Mouse (Mus musculus) brown adipose tissue, adult 24 weeks (tissue): ENCODE measurements around the gene Rpusd3. TPM values are rescaled to one million over a fixed set of nuclear protein-coding genes. Genes with fewer than 3 reads are reported as not detected.
A peak's percentile ranks its signal among the peaks of the same experiment; 100 is the strongest.

Experiments
- H3K27ac ChIP-seq: fragments of 200-500 bp; replicated peaks from 2 replicates; pipeline ENCODE4 v1.5.1; 2012; ENCODE audit warnings: low read depth, mild to moderate bottlenecking, low read length
- H3K4me1 ChIP-seq: fragments of 200-500 bp; 2 replicates; pipeline ENCODE4 v1.6.1; 2012; ENCODE audit warnings: low read length, mixed read lengths; ENCODE audit not compliant: control insufficient read depth, insufficient read depth, insufficient read length
- H3K4me3 ChIP-seq: fragments of 200-500 bp; 2 replicates; pipeline ENCODE4 v1.5.1; 2012; ENCODE audit warnings: low read depth, mild to moderate bottlenecking, low read length, moderate library complexity; ENCODE audit not compliant: insufficient read depth
- polyA plus RNA-seq: library from polyadenylated mRNA; stranded (reverse); fragments of >200 nt; gene quantifications from 2 replicates; pipeline ENCODE4 v1.2.4, GENCODE M21; 2012; ENCODE audit not compliant: missing spikeins, insufficient read depth, insufficient read length

Rpusd3 gene
- polyA plus RNA-seq, 1 experiment: 17.8 TPM

- H3K27ac ChIP-seq: peak overlapping the region; percentile 95
Measured at GRCm38 (mm10) chr6:113438721-113439430, 19.7 kb upstream of the Rpusd3 start.

GRCm38 (mm10) chr6:113437135-113437534 lies 18.0 kb upstream of the Rpusd3 start:
- peaks cover 5% of the 10 kb centered on the region for H3K4me1 ChIP-seq
- H3K4me3 ChIP-seq: no peak overlapping the region
- peak overlapping the region; percentile 95 for H3K27ac ChIP-seq

More at GRCm38 (mm10) chr6:113438721-113439430, 19.7 kb upstream of the Rpusd3 start:
- peaks cover 9% of the 10 kb centered on the region for H3K4me1 ChIP-seq
- no peak overlapping the region for H3K4me3 ChIP-seq

DNA sequence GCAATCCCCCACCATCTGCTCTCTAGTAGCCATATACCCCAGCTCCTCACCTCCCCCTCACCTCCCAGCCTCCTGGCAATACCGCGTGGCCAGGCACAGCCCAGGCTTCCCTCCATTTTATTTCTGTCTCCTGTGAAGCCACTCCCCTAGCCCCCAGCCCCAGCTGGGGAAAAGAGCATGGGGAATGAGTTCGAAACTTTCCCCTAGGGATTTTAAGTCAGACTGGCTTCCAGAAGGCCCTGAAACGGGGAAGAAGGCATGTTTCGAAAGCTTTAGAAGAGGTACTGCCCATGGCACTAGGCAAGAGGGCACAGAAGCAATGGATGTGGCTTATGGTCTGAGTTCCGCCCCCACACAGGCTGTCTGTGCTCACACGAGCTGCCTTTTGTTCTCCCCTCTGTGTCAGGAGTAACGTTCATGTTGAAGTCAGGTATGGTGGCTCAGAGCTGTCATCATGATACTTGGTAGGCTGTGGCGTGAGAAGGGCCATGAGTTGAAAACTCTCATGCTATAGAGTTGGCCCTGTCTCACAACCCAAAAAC lies 16.6 kb upstream of the Rpusd3 start, which contains the start of gene Cidec:
Cidec (minus strand) TSS at position 97 of the 542 bp plus-strand sequence.
- Histone ChIP-seq H3K4me1 (peaks cover 5% of the 10 kb centered on the region), H3K4me3 (peak within 1 kb of the TSS; percentile 68), H3K27ac (peak within 1 kb of the TSS; percentile 98)

DNA sequence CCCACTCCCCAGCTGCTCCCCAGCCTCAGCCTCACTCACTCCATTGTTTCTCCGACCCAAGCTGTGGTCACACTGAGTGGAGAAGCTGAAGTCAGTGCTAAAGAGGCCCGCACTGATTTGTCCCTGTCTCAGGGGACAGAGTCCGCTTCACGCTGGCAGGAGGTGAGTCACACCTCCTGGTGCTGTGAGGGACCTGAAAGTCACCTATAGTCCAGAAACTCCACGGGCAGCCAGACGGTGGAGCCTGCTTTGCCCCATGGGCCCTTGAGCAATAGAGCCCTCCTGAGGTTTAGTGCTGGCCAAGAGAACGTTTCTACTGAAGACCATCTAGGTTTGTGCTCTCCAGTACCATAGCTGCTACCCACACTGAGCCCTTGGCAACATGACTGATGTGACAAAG lies 15.6 kb upstream of the Rpusd3 start:
- peak overlapping the region; percentile 68 for H3K4me3 ChIP-seq
- H3K4me1 ChIP-seq: peaks cover 2% of the 10 kb centered on the region; the same call in 1 of the 2 replicates
- H3K27ac ChIP-seq: peak overlapping the region; percentile 98

DNA sequence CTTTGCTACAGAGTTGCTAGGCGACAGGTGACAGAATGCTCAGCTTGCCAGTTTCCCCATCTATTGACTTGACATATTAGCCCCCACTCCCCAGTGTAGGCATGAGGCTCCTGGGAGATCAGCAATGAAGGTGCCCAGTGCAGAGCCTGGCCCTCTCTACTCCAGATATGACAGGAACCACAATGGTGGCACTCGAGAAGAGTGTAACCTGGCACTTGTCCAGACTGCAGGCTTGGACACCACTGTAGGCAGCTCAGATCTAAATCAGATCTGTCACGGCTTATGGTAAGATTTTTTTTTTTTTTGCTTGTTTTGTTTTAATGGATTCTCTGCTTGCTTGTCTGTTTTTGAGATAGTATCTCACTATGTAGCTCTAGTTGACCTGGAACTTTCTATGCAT lies 14.5 kb upstream of the Rpusd3 start:
- H3K4me3 ChIP-seq: peak overlapping the region; percentile 68
- peak overlapping the region; percentile 98 for H3K27ac ChIP-seq
- H3K4me1 ChIP-seq: no peaks in the 10 kb centered on the region

DNA sequence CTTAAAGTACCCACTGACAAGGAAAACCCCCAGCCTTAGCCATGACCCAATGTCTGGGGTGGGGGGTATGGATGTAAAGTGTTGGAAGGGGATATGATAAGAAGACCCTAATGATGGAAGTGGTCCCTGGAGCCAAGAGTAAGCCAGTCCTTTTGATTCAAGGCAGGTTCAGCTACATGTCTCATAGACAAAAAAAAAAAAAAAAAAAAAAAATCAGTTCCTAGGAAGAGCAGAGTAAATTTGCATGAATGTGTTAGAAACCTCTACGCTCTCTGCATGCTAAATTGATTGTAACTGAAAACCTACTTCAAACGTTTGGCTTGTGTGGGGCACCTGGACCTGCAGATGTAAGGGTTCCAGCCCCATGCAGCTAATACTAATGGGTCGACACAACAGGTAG lies 12.7 kb upstream of the Rpusd3 start:
- Histone ChIP-seq H3K4me1 (no peaks in the 10 kb centered on the region), H3K27ac (peak overlapping the region; percentile 98), H3K4me3 (peak overlapping the region; percentile 68)

DNA sequence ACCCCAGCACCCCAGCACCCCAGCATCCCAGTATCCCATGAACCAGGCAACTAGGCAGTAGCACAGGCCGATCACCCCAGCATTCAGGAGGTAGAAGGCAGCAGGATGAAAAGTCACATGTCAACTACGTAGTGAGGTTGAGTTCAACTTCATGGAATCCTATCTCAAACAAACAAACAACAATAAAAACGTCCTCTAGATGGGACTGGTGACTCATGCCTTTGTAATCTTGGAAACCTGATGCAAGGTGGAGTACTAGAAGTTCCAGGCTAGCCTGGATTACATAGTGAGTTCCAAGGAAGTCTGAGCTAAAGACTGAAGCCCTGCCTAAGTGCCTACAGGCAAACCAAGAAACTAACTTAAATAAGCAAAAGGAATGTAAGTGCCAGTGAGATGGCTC lies 11.7 kb upstream of the Rpusd3 start:
- H3K27ac ChIP-seq: peak overlapping the region; percentile 60; the same call in 1 of the 2 replicates
- H3K4me1 ChIP-seq: no peaks in the 10 kb centered on the region
- peak overlapping the region; percentile 68 for H3K4me3 ChIP-seq

DNA sequence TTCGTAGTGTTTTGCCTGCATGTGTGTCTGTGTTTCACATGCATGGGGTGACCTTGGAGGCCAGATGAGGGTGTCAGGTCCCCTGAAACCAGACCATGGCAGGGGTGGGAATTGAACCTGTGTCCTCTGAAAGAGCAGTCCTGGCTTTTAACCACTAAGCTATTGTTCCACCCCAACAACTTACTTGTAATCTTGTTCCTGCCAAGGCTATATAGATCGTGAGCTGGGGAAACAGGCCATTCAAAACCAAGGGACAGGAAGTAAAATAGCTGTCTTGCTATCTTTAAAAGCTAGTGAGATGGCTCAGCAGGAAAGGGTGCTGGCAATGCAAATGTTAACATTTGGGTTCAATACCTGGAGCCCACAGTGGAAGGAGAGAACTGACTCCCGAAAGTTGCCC lies 10.8 kb upstream of the Rpusd3 start:
- peak overlapping the region; percentile 52 for H3K27ac ChIP-seq
- peak overlapping the region; percentile 68 for H3K4me3 ChIP-seq
- no peaks in the 10 kb centered on the region for H3K4me1 ChIP-seq

GRCm38 (mm10) chr6:113428006-113428405 lies 8.9 kb upstream of the Rpusd3 start:
- peak overlapping the region; percentile 28 for H3K27ac ChIP-seq
- no peak overlapping the region for H3K4me3 ChIP-seq
- no peaks in the 10 kb centered on the region for H3K4me1 ChIP-seq

DNA sequence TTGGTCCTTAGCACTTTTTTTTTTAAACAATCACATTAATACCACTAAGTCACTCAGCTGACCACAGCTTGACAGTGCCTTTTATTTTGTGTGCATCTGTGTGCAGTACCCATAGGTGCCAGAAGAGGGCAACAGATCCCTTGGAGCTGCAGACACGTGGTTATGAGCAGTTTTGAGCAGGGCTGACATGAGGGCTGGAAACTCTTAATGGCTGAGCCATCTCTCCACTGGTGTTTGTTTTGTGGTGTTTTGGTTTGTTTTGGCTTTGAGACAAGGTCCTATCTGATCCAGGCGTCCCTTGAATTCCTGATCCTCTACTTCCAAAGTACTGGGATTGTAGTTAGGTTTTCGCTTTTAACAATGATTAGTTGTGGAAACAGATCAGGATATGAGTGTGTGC lies 8.3 kb upstream of the Rpusd3 start:
- no peaks in the 10 kb centered on the region for H3K4me1 ChIP-seq
- no peak overlapping the region for H3K4me3 ChIP-seq
- peak overlapping the region; percentile 31; the same call in 1 of the 2 replicates for H3K27ac ChIP-seq

DNA sequence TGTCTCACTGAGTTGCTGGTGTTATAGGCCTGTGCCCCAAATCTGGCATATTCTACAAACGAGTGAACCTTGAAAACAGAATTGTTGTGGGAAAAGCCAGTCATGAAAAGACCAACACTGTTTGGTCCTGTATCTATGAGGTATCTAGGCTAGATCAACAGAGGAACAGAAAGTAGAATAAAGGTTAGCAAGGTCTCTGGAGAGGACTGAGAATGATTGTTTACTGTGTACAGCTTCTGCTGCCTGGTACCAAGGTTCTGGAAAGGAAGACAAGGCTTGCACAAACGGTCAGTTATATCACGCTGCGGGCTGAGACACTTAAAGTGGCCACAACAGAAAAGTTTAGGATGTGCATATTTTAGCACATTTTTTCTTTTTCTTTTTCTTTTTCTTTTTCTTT lies 7.6 kb upstream of the Rpusd3 start:
- Histone ChIP-seq H3K27ac (peak overlapping the region; percentile 84; the same call in 1 of the 2 replicates), H3K4me1 (no peaks in the 10 kb centered on the region), H3K4me3 (no peak overlapping the region)

GRCm38 (mm10) chr6:113424187-113424586 lies 5.0 kb upstream of the Rpusd3 start:
- no peak overlapping the region for H3K4me3 ChIP-seq
- no peaks in the 10 kb centered on the region for H3K4me1 ChIP-seq
- H3K27ac ChIP-seq: no peak overlapping the region

- Histone ChIP-seq H3K4me3 (no peak overlapping the region), H3K27ac (no peak overlapping the region), H3K4me1 (0 out of 2 replicates have a peak, but pooled peaks cover 3% of the 10 kb centered on the region)
Measured at GRCm38 (mm10) chr6:113423000-113423399, 3.9 kb upstream of the Rpusd3 start.

GRCm38 (mm10) chr6:113418441-113419198 lies 520 bp downstream of the Rpusd3 start:
- peak overlapping the region; percentile 57 for H3K27ac ChIP-seq

GRCm38 (mm10) chr6:113416416-113416815 lies 2.7 kb downstream of the Rpusd3 start:
- Histone ChIP-seq H3K27ac (no peak overlapping the region), H3K4me1 (0 out of 2 replicates have a peak, but pooled peaks cover 3% of the 10 kb centered on the region)

More at GRCm38 (mm10) chr6:113418441-113419198, 520 bp downstream of the Rpusd3 start:
- 0 out of 2 replicates have a peak, but pooled peaks cover 3% of the 10 kb centered on the region for H3K4me1 ChIP-seq
- H3K4me3 ChIP-seq: peak overlapping the region; percentile 77

More at GRCm38 (mm10) chr6:113416416-113416815, 2.7 kb downstream of the Rpusd3 start:
- no peak overlapping the region for H3K4me3 ChIP-seq
